Mouse (Mus musculus) olfactory bulb, adult 2 months (tissue): Measurements from ENCODE around the gene Kcnq4.

Experiments used
- CTCF ChIP-seq: fragments of 200-500 bp; IDR thresholded peaks from 2 replicates; pipeline ENCODE4 v1.5.1; 2012; ENCODE audit warnings: low read depth, mild to moderate bottlenecking, low read length, moderate library complexity; ENCODE audit not compliant: insufficient read depth
- POLR2A ChIP-seq: fragments of 200-500 bp; IDR thresholded peaks from 2 replicates; pipeline ENCODE4 v1.6.1; 2012; ENCODE audit warnings: mild to moderate bottlenecking, low read depth, low read length, moderate library complexity; ENCODE audit not compliant: insufficient read depth

DNA sequence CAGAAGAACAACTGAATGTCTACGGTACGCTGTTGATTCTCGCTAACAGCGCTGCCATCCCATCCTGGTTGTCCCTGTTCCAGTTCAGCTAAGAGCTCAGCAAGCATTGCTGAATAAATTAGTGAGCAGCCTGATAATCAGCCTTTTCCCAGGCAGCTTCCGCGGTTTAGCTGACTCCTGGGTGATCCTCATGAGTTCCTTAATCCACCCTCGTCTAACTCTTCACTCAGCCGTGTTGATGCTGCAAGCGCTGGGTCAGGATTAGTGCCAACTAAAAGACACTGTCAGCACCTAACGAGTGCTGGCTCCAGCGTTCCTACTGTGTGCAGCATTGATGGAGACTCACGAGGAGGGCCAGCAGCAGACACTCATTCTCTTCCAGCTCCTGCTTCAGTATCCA lies 77.4 kb downstream of the Kcnq4 start:
- no peak for TF ChIP-seq CTCF
- no peak for TF ChIP-seq POLR2A
